Mouse (Mus musculus) lung, postnatal 14 days (tissue): ENCODE results near the gene Cad.
"Not testable (repeated sequence)": the region's sequence is repeated elsewhere in the genome, so short reads cannot be mapped to it uniquely, and the experiment has no call there.

ENCODE experiments used
- DNase-seq: peaks from one replicate; pipeline ENCODE4 v3.0.0; 2021

Gene Cad

GRCm38 (mm10) chr5:31054261-31055215 is at the start of gene Cad:
TSS of gene Cad (plus strand) at chr5:31054780.
- peak; percentile 95 for DNase-seq

GRCm38 (mm10) chr5:31012737-31013136 is 41.8 kb upstream of the Cad start:
- no peak for DNase-seq

- DNase-seq, result no peak
Measured at GRCm38 (mm10) chr5:31015913-31016312, 38.7 kb upstream of the Cad start.

- not testable (repeated sequence) for DNase-seq
Measured at GRCm38 (mm10) chr5:31021790-31022189, 32.8 kb upstream of the Cad start.

- DNase-seq, result no peak
Measured at GRCm38 (mm10) chr5:31022690-31023089, 31.9 kb upstream of the Cad start.

GRCm38 (mm10) chr5:31023254-31023653 is 31.3 kb upstream of the Cad start:
- no peak for DNase-seq

GRCm38 (mm10) chr5:31024641-31025040 is 29.9 kb upstream of the Cad start:
- no peak for DNase-seq

GRCm38 (mm10) chr5:31030926-31031325 is 23.7 kb upstream of the Cad start:
- no peak for DNase-seq

- DNase-seq, result no peak
Measured at GRCm38 (mm10) chr5:31031508-31031907, 23.1 kb upstream of the Cad start.

GRCm38 (mm10) chr5:31034669-31035068 is 19.9 kb upstream of the Cad start:
- DNase-seq, result no peak

GRCm38 (mm10) chr5:31036556-31036955 is 18.0 kb upstream of the Cad start:
- DNase-seq, result not testable (repeated sequence)

GRCm38 (mm10) chr5:31038171-31038845 is 16.3 kb upstream of the Cad start:
- no peak for DNase-seq

GRCm38 (mm10) chr5:31046416-31046815 is 8.2 kb upstream of the Cad start:
- DNase-seq, result no peak

GRCm38 (mm10) chr5:31047074-31047473 is 7.5 kb upstream of the Cad start:
- no peak for DNase-seq

- peak; percentile 99 for DNase-seq
Measured at GRCm38 (mm10) chr5:31047848-31048762, 6.5 kb upstream of the Cad start, which contains the start of gene Atraid. TSS of gene Atraid (plus strand) at chr5:31048312.

- DNase-seq, result peak; percentile 34
Measured at GRCm38 (mm10) chr5:31048763-31049641, 5.6 kb upstream of the Cad start, which contains the start of gene Slc5a6. TSS of gene Slc5a6 (minus strand) at chr5:31048924.

- DNase-seq, result no peak
Measured at GRCm38 (mm10) chr5:31050427-31050826, 4.2 kb upstream of the Cad start.

GRCm38 (mm10) chr5:31053728-31054127 is 852 bp upstream of the Cad start:
- DNase-seq, result not testable (repeated sequence)

GRCm38 (mm10) chr5:31055216-31056140 is 898 bp downstream of the Cad start:
- DNase-seq, result no peak

GRCm38 (mm10) chr5:31069810-31070209 is 15.2 kb downstream of the Cad start:
- DNase-seq, result no peak
